Mouse (Mus musculus) CH12.LX (cell line): ENCODE measurements at regions not wholly inside any gene's neighbourhood (a gene's known extent, or its start where the extent isn't known, plus 50 kb on each side); places are given as distances from the start of the nearest gene placed in this dataset.

Experiments used
- CTCF ChIP-seq, 2 experiments: IDR thresholded peaks in 1 of 2; conservative IDR thresholded peaks in 1 of 2; 2 replicates each; pipeline ENCODE4 v1.5.1; 2011 to 2012; ENCODE audit warnings: low read depth in 2 of 2, low read length in 2 of 2, improper control_type of control experiment in 1 of 2, inconsistent platforms in 1 of 2, mild to moderate bottlenecking in 1 of 2, moderate library complexity in 1 of 2
- ELF1 ChIP-seq: IDR thresholded peaks from 2 replicates; pipeline ENCODE4 v1.6.1; 2014; ENCODE audit warnings: low read depth, mild to moderate bottlenecking, inconsistent platforms, low read length, improper control_type of control experiment
- EP300 ChIP-seq: IDR thresholded peaks from 2 replicates; pipeline ENCODE4 v1.6.1; 2011; ENCODE audit warnings: low read length, improper control_type of control experiment
- HCFC1 ChIP-seq: IDR thresholded peaks from 2 replicates; pipeline ENCODE4 v1.6.1; 2012; ENCODE audit warnings: low read depth, mild to moderate bottlenecking, inconsistent platforms, low read length, improper control_type of control experiment
- KAT2A ChIP-seq: IDR thresholded peaks from 2 replicates; pipeline ENCODE4 v1.6.1; 2012; ENCODE audit warnings: low read length, improper control_type of control experiment, inconsistent platforms; ENCODE audit not compliant: insufficient replicate concordance
- MYC ChIP-seq: IDR thresholded peaks from 2 replicates; pipeline ENCODE4 v1.6.1; 2011; ENCODE audit warnings: low read depth, mild to moderate bottlenecking, improper control_type of control experiment, low read length
- RAD21 ChIP-seq: IDR thresholded peaks from 2 replicates; pipeline ENCODE4 v1.6.1; 2011; ENCODE audit warnings: low read depth, mild to moderate bottlenecking, low read length, improper control_type of control experiment, moderate library complexity
- ZNF384 ChIP-seq: IDR thresholded peaks from 2 replicates; pipeline ENCODE4 v1.6.1; 2012; ENCODE audit warnings: low read depth, low read length, improper control_type of control experiment, inconsistent platforms

DNA sequence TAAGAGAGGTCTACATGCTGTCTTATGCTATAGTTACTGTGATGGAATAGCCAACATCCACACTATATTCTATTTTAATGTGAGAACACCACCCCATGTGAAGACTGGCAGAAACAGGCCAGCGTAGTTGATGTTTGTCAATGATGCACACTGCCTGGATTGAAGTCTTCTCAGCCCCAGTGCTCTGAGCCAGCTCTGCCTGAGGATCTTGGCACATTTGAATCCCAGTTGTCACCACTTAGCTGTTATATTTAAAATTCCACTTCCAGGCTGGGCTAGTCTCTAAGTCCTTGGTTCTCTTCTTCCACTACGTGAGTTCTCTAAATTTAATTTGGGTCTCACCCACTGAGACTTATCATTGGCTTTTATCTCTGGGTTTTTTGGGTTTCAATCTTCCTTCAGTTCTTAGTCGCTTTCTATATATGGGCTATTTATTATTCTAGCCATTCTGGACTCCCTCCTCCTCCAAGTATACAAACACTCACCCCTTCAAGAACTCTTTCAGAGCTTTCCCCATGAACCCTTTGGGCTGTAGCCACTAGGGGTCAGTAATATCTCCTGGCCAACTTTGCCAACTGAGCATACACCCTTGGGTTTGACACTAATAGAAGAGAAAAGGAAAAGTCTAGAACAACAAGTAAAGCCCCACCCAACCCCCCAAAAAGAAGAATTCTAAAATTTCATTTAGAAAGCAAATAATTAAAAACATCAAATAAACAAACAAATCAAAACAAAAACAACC, 110.0 kb downstream of the Cog6 start:
- TF ChIP-seq HCFC1 (no peak), KAT2A (no peak), EP300 (no peak), ZNF384 (no peak), CTCF (conservative IDR thresholded peaks at IDR 0.05 in 1 of 2, IDR thresholded peaks at IDR 0.05 in 1 of 2; ENCODE audit: low read depth in 2 of 2, low read length in 2 of 2) (peak in 1 of 2 experiments; percentile 74; a peak in 3 of 4 replicates), RAD21 (peak; percentile 52), ELF1 (no peak), MYC (no peak)
